Mouse (Mus musculus) kidney, postnatal 0 days (tissue): ENCODE measurements around the gene Pola2. TPM values are rescaled to one million over a fixed set of nuclear protein-coding genes. Genes with fewer than 3 reads are reported as not detected.
A peak's percentile ranks its signal among the peaks of the same experiment; 100 is the strongest.

Experiments
- ATAC-seq: fragments of 200-750 bp; cut with Nextera tagmentation; replicated peaks from 2 replicates; pipeline ENCODE4 v1.8.0; 2017; ENCODE audit warnings: low read depth, moderate number of reproducible peaks, moderate TSS enrichment, moderate library complexity; ENCODE audit not compliant: low FRiP score
- DNase-seq: peaks from one replicate; pipeline ENCODE4 v3.0.0-alpha.2; 2016; ENCODE audit warnings: low spot score
- H3K27ac ChIP-seq: fragments of 300-500 bp; sonication (generic); 2 replicates; pipeline ENCODE4 v1.5.1; 2014; ENCODE audit warnings: mild to moderate bottlenecking
- H3K27me3 ChIP-seq: fragments of 300-500 bp; sonication (generic); 2 replicates; pipeline ENCODE4 v1.6.1; 2014; ENCODE audit warnings: low read length, mixed read lengths; ENCODE audit not compliant: insufficient read depth
- H3K36me3 ChIP-seq: fragments of 300-500 bp; sonication (generic); 2 replicates; pipeline ENCODE4 v1.6.1; 2014; ENCODE audit warnings: low read length, mixed read lengths; ENCODE audit not compliant: insufficient read depth
- H3K4me1 ChIP-seq: fragments of 300-500 bp; sonication (generic); replicated peaks from 2 replicates; pipeline ENCODE4 v1.6.1; 2014; ENCODE audit warnings: antibody characterized with exemption, low read length, mixed read lengths; ENCODE audit not compliant: insufficient read depth
- H3K4me2 ChIP-seq: fragments of 300-500 bp; sonication (generic); 2 replicates; pipeline ENCODE4 v1.6.1; 2014; ENCODE audit warnings: mild to moderate bottlenecking, low read length, moderate library complexity, mixed read lengths
- H3K4me3 ChIP-seq: fragments of 300-500 bp; sonication (generic); replicated peaks from 2 replicates; pipeline ENCODE4 v1.5.1; 2014; ENCODE audit warnings: low read depth, low read length
- H3K9ac ChIP-seq: fragments of 300-500 bp; sonication (generic); 2 replicates; pipeline ENCODE4 v1.6.1; 2014; ENCODE audit warnings: low read depth, low read length
- H3K9me3 ChIP-seq: fragments of 300-500 bp; sonication (generic); replicated peaks from 2 replicates; pipeline ENCODE4 v1.6.1; 2016; ENCODE audit warnings: low read length, inconsistent platforms, mixed read lengths
- CTCF ChIP-seq: IDR thresholded peaks from 2 replicates; pipeline ENCODE4 v1.5.1; 2016; ENCODE audit warnings: antibody characterized with exemption, low read depth, mild to moderate bottlenecking, moderate library complexity
- WGBS: fragments of 180-500 bp; shearing (Covaris S2); extraction: QIAGEN DNeasy Blood & Tissue Kit; methylation state at CpG from one replicate; pipeline ENCODE4 v1.1.7; 2014; 5-methylcytosine and 5-hydroxymethylcytosine counted together
- polyA plus RNA-seq: library from polyadenylated mRNA; unstranded; fragments of >200 nt; fragmentation: Nextera tagmentation; extraction: Ambion mirVana; gene quantifications from 2 replicates; pipeline ENCODE4 v1.2.1, GENCODE M21; 2015

Pola2 gene
- polyA plus RNA-seq, 1 experiment from 2014 or later: 39.8 TPM

DNA sequence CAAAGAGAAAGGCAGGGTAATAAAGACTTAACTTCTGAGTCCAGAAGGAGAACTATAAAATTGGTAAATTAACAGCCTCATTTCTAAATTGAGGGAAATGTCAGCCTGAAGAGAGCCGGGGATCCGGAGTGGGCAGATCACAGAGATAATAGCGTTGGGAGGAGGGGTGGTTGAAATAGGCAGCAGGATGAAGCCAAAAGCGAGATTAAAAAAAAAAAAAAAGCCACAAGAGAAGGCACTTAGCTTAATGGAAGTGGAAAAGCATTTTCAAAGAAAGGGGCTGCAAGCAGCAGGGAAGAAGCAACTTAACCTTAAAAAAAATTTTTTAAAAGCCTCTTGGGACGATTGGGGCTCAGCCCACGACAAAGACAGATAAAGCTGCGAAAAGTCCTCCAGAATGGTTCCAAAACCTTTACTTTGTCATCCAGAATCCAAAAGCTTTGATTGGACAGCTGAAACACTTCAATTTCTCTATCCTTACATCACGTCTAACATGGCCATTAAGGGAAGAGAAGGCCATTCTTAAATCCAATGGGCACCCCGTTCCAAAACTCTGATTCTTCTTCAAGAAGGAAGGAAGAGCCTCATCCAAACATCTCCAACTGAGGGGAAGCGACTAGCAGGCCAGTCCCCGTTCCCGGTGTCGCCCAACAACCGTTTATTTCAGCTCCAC, 52.4 kb downstream of the Pola2 start:
- WGBS: 2% methylated on average over 14 of the region's 14 CpGs
- Histone ChIP-seq H3K27me3 (no peaks in the 10 kb centered on the region), H3K4me2 (peak overlapping the region; percentile 80), H3K36me3 (peaks cover 12% of the 10 kb centered on the region; the same call in 1 of the 2 replicates), H3K4me1 (peaks cover 17% of the 10 kb centered on the region; the same call in 1 of the 2 replicates), H3K27ac (peak overlapping the region; percentile 81), H3K9me3 (no peaks in the 10 kb centered on the region), H3K9ac (peak overlapping the region; percentile 95), H3K4me3 (peak overlapping the region; percentile 76)
- ATAC-seq (no peak), DNase-seq (no peak)
- no peak for TF ChIP-seq CTCF

DNA sequence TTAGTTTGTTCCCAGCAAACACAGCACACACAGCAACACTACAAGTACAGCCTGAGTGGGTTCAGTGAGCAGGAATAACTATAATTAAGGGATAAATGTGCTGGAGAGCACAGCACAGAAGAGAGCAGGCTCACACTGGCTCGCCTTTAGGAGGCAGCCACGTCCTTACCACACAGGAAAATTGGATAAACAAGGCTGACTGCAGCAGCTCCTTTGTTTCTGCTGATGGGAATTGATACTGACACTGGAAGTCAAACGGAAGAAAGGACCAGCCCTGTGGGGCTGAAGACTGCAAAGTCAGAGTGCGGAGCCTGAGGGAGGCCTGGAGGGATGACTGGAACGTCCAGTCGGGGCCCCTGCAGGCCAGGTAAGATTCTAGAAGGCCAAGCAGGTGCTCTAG, 53.8 kb downstream of the Pola2 start:
- Histone ChIP-seq H3K36me3 (peaks cover 23% of the 10 kb centered on the region), H3K27ac (peak overlapping the region; percentile 55; the same call in 1 of the 2 replicates), H3K4me1 (peaks cover 17% of the 10 kb centered on the region; the same call in 1 of the 2 replicates), H3K9ac (peak overlapping the region; percentile 95; the same call in 1 of the 2 replicates), H3K27me3 (no peaks in the 10 kb centered on the region), H3K9me3 (no peaks in the 10 kb centered on the region), H3K4me2 (peak overlapping the region; percentile 80), H3K4me3 (peak overlapping the region; percentile 2; the same call in 1 of the 2 replicates)
- no peak for ATAC-seq
- 39% methylated on average over 6 of the region's 6 CpGs for WGBS
- peak; percentile 20; the same call in 1 of the 2 replicates for TF ChIP-seq CTCF
- no peak for DNase-seq

DNA sequence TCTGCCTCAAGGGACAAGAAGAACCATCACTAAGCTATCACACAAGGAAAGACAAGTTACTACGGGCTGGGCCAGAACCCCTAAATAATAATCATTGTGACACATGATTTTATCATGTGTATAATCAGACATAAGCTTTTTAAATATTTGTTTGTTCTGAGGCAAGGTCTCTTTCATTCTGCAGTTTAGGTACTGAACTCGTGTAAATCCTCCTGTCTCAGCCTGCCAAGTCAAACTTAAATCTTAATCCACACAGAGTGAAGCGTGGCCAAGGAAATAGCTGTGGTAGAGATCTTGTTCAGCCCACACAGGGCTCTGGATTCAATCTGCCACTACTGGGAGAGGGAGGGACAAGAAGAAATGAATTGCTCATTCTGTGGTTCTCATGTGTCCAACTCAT, 56.7 kb downstream of the Pola2 start:
- Histone ChIP-seq H3K9ac (no peak overlapping the region), H3K4me1 (peaks cover 17% of the 10 kb centered on the region; the same call in 1 of the 2 replicates), H3K27me3 (no peaks in the 10 kb centered on the region), H3K4me2 (no peak overlapping the region), H3K9me3 (no peaks in the 10 kb centered on the region), H3K36me3 (peaks cover 51% of the 10 kb centered on the region), H3K4me3 (no peak overlapping the region), H3K27ac (no peak overlapping the region)
- DNase-seq: no peak
- WGBS: 87% methylated on average over 3 of the region's 3 CpGs
- no peak for TF ChIP-seq CTCF
- ATAC-seq: no peak

DNA sequence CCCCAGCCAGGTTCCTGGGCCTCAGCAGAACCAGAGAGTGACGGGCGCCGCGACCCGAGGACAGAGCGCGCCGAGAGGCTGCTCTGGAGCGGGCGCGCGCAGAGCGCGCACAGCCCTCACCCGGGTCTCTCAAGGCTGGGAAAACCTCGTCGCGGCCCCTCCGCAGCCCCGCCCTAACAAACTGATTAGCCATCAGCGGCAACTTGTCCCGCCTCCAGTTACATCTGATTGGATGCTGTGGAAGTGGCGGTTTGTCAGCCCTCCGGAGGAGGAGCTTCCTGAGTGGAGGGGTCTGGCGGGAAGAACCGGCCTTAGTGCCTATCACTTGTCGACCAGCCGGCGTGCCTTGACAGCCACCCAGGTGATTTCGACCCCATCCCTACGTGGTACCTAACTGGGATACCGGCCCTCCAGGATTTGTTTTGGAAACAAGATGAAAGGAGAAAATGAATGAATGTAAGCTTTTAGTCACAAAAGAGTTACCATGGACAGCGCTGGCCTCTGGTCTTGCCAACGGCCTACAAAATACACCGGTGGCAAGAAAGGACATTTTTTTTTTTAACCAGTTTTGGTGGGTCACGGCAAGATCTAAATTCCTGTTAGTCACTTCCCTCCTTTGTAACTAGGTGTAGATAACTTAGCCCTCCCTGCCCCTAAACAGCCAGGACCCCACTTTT, 69.9 kb downstream of the Pola2 start, which contains the start of gene Tigd3:
Gene Tigd3 (minus strand): TSS at position 148 of the 677 bp plus-strand sequence.
- Histone ChIP-seq H3K27me3 (no peaks in the 10 kb centered on the region), H3K4me2 (peak within 1 kb of the TSS; percentile 91), H3K9ac (peak within 1 kb of the TSS; percentile 78), H3K4me3 (peak within 1 kb of the TSS; percentile 57), H3K27ac (peak within 1 kb of the TSS; percentile 47), H3K36me3 (peaks cover 11% of the 10 kb centered on the region; the same call in 1 of the 2 replicates), H3K4me1 (0 out of 2 replicates have a peak, but pooled peaks cover 6% of the 10 kb centered on the region), H3K9me3 (no peaks in the 10 kb centered on the region)
- WGBS: 2% methylated on average over 36 of the region's 36 CpGs
- TF ChIP-seq CTCF: no peak
- ATAC-seq (peak; percentile 93), DNase-seq (peak; percentile 98)

DNA sequence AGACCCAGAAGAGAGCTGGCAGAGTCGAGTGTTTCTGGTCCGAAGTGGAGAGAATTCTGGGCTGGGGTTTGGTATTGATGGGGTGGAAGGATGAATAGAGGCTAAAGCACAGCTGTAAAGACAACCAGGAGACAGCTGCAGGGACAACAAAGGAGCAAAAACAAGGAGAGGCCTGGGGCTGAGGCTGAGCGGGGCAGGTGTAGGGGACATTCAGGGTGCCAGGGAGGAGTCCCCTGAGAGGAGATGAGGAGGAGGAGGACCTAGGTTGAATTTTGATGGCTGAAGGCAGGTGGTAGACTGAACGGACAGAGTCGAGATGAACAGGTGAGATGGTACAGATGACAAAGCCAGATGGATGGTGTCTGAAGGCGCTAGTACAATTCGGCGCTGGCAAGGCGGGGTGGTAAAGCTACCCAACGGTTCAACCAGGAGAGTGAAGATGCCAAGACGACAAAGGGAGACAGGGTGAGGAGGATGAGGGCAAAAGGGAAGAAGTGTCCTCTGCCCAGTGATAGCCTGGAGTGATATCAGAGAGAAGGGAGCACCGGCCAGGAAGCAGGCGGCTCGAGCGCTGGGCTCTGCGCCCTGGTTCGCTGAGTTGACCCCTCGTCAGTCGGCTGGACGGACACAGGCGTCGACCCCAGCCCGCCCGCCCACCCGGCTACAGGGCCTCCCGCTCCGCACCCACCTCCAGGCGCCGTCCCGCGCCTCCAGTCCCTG, 70.6 kb downstream of the Pola2 start:
- DNase-seq (no peak), ATAC-seq (no peak; the same call in 1 of the 2 replicates)
- peak overlapping the region; percentile 57 for H3K4me3 ChIP-seq
- H3K36me3 ChIP-seq: peaks cover 7% of the 10 kb centered on the region; the same call in 1 of the 2 replicates
- 0 out of 2 replicates have a peak, but pooled peaks cover 6% of the 10 kb centered on the region for H3K4me1 ChIP-seq
- H3K27ac ChIP-seq: peak overlapping the region; percentile 47
- WGBS: 8% methylated on average over 25 of the region's 31 CpGs
- no peak for TF ChIP-seq CTCF
- H3K9me3 ChIP-seq: no peaks in the 10 kb centered on the region
- H3K27me3 ChIP-seq: no peaks in the 10 kb centered on the region
- H3K9ac ChIP-seq: peak overlapping the region; percentile 78
- H3K4me2 ChIP-seq: peak overlapping the region; percentile 91

DNA sequence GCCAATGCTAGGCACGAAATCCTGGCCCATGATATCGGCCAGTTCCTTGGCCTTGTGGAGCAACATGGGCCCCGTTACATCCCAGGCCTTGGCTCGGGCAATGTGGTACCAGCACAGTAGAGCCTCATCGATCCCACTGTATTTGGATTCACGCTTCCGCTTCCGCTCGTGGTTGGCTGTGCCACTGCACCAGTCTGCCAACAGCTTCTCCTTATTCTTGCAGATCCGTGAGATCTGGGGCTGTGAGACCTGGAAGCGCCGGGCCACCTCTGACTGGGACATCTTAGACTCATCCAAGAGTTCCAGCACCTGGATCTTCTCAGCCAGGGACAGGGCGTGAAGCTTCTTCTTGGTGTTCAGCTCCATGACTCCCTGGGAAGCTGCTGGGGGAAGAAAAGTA, 71.3 kb downstream of the Pola2 start:
- H3K4me1 ChIP-seq: 0 out of 2 replicates have a peak, but pooled peaks cover 6% of the 10 kb centered on the region
- 95% methylated on average over 13 of the region's 13 CpGs for WGBS
- no peak overlapping the region for H3K4me3 ChIP-seq
- H3K27me3 ChIP-seq: no peaks in the 10 kb centered on the region
- H3K4me2 ChIP-seq: 0 out of 2 replicates have a peak overlapping the region, but pooled peaks have one; percentile 91
- no peak for ATAC-seq
- H3K9me3 ChIP-seq: no peaks in the 10 kb centered on the region
- H3K9ac ChIP-seq: no peak overlapping the region
- H3K27ac ChIP-seq: no peak overlapping the region
- no peak for TF ChIP-seq CTCF
- H3K36me3 ChIP-seq: peaks cover 4% of the 10 kb centered on the region; the same call in 1 of the 2 replicates
- DNase-seq: no peak
